Mouse (Mus musculus): ENCODE results near the gene Trip10.

- TF ChIP-seq CTCF (IDR thresholded peaks at IDR 0.05; ENCODE audit: low read depth, low read length), result no peak
- no peak for TF ChIP-seq POLR2A (IDR thresholded peaks at IDR 0.05; ENCODE audit: insufficient read depth, low read length)
Measured at GRCm38 (mm10) chr17:57267556-57268126, 18.4 kb downstream of the Trip10 start.
